Mouse (Mus musculus): Measurements from ENCODE around the gene Rabgap1l. TPM values are rescaled to one million over a fixed set of nuclear protein-coding genes. Genes with fewer than 3 reads are reported as not detected.
A peak's percentile ranks its signal among the peaks of the same experiment; 100 is the strongest.

Rabgap1l gene
- polyA plus RNA-seq, 1 experiment from 2014 or later = 41.7 TPM

DNA sequence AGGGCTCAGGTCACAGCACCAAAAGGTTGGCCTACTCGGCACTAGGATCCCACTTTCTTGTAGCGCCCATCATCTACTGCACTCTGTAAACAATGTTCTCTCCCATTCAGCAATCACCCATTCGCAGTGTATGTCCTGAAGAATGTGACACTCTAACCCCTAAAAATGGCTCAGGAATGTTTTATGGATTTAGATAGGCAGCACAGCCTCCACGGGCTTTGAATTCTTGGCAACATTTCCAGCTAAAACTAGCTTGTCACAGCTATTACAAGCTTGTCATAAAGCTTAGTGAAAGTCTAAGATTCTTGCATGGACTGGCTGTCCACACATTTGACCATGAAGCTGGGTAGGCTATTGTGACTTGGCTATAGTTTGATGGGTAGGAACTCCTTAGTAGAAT, 274.5 kb downstream of the Rabgap1l start:
- WGBS = 80% methylated on average over 4 of the region's 4 CpGs

DNA sequence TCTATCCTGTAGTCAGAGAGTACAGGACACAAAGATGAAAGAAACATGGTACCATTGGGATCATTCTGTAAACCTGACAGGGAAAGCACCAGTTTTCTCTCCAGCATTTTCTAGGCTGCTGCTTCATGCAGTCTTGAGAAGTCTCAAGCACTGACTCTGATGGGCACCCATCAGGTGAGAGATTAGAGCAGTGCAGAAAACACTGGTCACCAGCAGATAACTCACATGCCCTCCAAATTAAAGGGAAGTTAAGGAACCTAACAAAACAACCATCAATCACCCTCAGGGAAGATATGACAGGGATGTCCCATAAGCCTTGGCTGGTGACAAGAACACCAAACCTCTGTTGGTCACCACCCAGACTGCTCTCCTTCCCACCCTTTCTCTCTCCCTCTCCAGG, 285.2 kb downstream of the Rabgap1l start:
- ATAC-seq (ENCODE audit: low FRiP score) (no peak), DNase-seq (ENCODE audit: low spot score) (no peak)
- H3K4me1 ChIP-seq (replicated peaks; ENCODE audit: control insufficient read depth, insufficient read depth, low read length) = no peaks in the 10 kb centered on the region
- no peak overlapping the region for H3K9ac ChIP-seq
- H3K27ac ChIP-seq = no peak overlapping the region
- H3K4me2 ChIP-seq (replicated peaks) = no peak overlapping the region
- no peak overlapping the region for H3K4me3 ChIP-seq (replicated peaks; ENCODE audit: low read length)
- no peaks in the 10 kb centered on the region for H3K27me3 ChIP-seq (ENCODE audit: control insufficient read depth, insufficient read depth, low read length)
- no peaks in the 10 kb centered on the region for H3K36me3 ChIP-seq (replicated peaks; ENCODE audit: control insufficient read depth, insufficient read depth)
- H3K9me3 ChIP-seq (ENCODE audit: control insufficient read depth, low read length) = no peaks in the 10 kb centered on the region

More for the DNA sequence above, 274.5 kb downstream of the Rabgap1l start:
- ATAC-seq (ENCODE audit: low FRiP score) = no peak
- Histone ChIP-seq H3K4me3 (replicated peaks; ENCODE audit: low read length) (no peak overlapping the region), H3K4me1 (replicated peaks; ENCODE audit: control insufficient read depth, insufficient read depth, low read length) (no peaks in the 10 kb centered on the region), H3K27me3 (ENCODE audit: control insufficient read depth, insufficient read depth, low read length) (no peaks in the 10 kb centered on the region), H3K9ac (no peak overlapping the region), H3K9me3 (ENCODE audit: control insufficient read depth, low read length) (no peaks in the 10 kb centered on the region), H3K36me3 (replicated peaks; ENCODE audit: control insufficient read depth, insufficient read depth) (no peaks in the 10 kb centered on the region), H3K4me2 (replicated peaks) (no peak overlapping the region), H3K27ac (no peak overlapping the region)
- DNase-seq (ENCODE audit: low spot score) = no peak

DNA sequence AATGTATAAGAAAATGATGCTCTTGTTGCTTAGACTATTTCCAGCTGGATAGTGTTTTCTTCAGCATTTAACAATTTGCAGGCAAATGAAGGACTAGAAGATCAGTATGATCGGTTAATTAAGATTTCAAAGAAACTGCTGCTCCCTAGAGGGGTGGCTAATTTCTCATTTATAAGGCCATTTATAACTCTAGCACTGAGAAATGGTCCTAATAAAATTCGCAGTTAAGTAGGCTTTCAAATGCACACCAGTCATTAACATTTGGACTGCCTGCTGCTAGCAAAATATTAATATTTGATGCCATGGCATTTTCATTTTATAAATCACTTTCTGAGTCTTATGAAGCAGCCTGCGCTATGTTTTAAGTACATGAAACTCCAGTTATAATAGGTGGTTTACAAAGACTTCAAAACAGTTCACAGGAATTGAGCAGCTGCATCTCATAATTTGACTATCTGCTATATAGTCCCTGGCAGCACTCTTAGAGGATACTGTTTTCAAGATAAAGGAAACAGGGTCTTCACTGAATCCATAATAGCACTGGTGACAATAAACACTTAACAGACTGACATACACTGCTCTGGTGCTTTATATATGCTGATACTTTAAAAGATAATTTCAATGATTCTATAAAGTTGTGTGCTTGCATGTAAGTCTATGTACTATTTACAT, 296.0 kb downstream of the Rabgap1l start:
- DNase-seq (ENCODE audit: low spot score) (peak; percentile 43), ATAC-seq (ENCODE audit: low FRiP score) (peak; percentile 40; the same call in 1 of the 2 replicates)
- H3K4me2 ChIP-seq (replicated peaks) = no peak overlapping the region
- no peak overlapping the region for H3K9ac ChIP-seq
- no peak overlapping the region for H3K27ac ChIP-seq
- H3K4me3 ChIP-seq (replicated peaks; ENCODE audit: low read length) = no peak overlapping the region
- no peaks in the 10 kb centered on the region for H3K27me3 ChIP-seq (ENCODE audit: control insufficient read depth, insufficient read depth, low read length)
- H3K9me3 ChIP-seq (ENCODE audit: control insufficient read depth, low read length) = no peaks in the 10 kb centered on the region
- WGBS = 55% methylated on average over 3 of the region's 3 CpGs
- no peaks in the 10 kb centered on the region for H3K36me3 ChIP-seq (replicated peaks; ENCODE audit: control insufficient read depth, insufficient read depth)
- no peaks in the 10 kb centered on the region for H3K4me1 ChIP-seq (replicated peaks; ENCODE audit: control insufficient read depth, insufficient read depth, low read length)

DNA sequence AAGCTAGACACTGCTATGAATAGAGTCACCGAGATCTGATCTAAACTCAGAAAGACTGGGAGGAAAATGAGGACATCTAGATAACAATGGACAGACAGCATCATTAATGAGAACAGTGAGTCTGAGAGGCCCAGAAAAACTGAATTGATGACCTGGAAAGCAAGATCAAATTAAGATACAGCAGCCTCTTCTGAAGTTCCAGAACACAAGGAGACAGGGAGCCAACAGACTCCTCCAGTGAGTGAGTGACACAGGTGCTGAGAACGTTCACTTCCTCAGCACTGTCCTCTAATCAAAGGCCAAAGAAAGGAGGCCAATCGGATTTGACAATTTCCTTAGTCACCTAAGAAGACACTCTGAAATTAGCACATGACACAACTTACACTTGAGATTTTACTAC, 307.3 kb downstream of the Rabgap1l start:
- H3K27me3 ChIP-seq (ENCODE audit: control insufficient read depth, insufficient read depth, low read length) = no peaks in the 10 kb centered on the region
- no peak for ATAC-seq (ENCODE audit: low FRiP score)
- H3K9ac ChIP-seq = no peak overlapping the region
- H3K4me2 ChIP-seq (replicated peaks) = no peak overlapping the region
- no peak for DNase-seq (ENCODE audit: low spot score)
- H3K9me3 ChIP-seq (ENCODE audit: control insufficient read depth, low read length) = no peaks in the 10 kb centered on the region
- no peaks in the 10 kb centered on the region for H3K4me1 ChIP-seq (replicated peaks; ENCODE audit: control insufficient read depth, insufficient read depth, low read length)
- H3K4me3 ChIP-seq (replicated peaks; ENCODE audit: low read length) = no peak overlapping the region
- 61% methylated on average over 3 of the region's 3 CpGs for WGBS
- H3K36me3 ChIP-seq (replicated peaks; ENCODE audit: control insufficient read depth, insufficient read depth) = no peaks in the 10 kb centered on the region
- H3K27ac ChIP-seq = no peak overlapping the region

DNA sequence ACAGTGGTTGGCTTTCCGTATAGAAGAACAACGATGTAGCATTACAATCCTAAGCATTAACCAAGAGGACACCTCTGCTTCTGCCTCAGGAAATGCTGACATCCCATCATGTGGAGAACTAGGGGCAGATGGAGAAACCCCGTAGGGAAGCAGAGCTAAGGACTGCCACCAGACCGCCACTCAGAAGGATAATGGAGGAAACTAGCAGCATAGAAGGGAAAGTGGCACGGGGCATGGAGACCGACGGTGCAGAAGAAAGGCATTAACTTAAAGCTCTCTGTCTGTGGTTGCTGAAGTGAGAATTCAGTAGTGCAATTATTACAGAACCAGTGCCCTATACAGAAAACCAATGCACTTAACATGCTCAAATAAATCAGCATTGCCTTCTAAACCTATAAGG, 308.0 kb downstream of the Rabgap1l start:
- DNase-seq (ENCODE audit: low spot score) = no peak

DNA sequence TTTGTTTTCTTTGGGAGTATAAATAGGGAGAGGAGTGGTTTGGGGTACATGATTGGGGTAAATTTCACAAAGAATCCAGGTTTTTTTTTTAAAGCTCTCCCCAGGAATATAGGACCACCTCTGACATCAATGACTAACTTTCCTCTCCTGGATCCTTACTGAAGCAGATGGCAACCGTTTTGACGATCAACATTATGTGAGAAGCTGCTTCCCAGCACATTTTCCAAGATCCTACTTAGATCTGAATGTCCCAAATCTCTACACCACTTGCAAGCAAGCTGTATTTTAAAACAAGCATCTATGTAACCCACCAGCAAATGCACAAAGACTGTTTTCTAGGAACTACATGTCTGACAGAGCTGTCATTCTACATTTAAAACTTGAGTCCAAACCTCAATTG, 311.4 kb downstream of the Rabgap1l start:
- Histone ChIP-seq H3K4me2 (replicated peaks) (no peak overlapping the region), H3K9me3 (ENCODE audit: control insufficient read depth, low read length) (no peaks in the 10 kb centered on the region), H3K36me3 (replicated peaks; ENCODE audit: control insufficient read depth, insufficient read depth) (no peaks in the 10 kb centered on the region), H3K4me1 (replicated peaks; ENCODE audit: control insufficient read depth, insufficient read depth, low read length) (no peaks in the 10 kb centered on the region), H3K27me3 (ENCODE audit: control insufficient read depth, insufficient read depth, low read length) (no peaks in the 10 kb centered on the region), H3K9ac (no peak overlapping the region), H3K4me3 (replicated peaks; ENCODE audit: low read length) (no peak overlapping the region), H3K27ac (no peak overlapping the region)
- 93% methylated on average over 2 of the region's 2 CpGs for WGBS
- no peak for ATAC-seq (ENCODE audit: low FRiP score)
- no peak for DNase-seq (ENCODE audit: low spot score)

More for the DNA sequence above, 308.0 kb downstream of the Rabgap1l start:
- H3K27ac ChIP-seq = no peak overlapping the region
- H3K27me3 ChIP-seq (ENCODE audit: control insufficient read depth, insufficient read depth, low read length) = no peaks in the 10 kb centered on the region
- H3K9me3 ChIP-seq (ENCODE audit: control insufficient read depth, low read length) = no peaks in the 10 kb centered on the region
- no peak overlapping the region for H3K4me3 ChIP-seq (replicated peaks; ENCODE audit: low read length)
- 63% methylated on average over 7 of the region's 7 CpGs for WGBS
- H3K4me2 ChIP-seq (replicated peaks) = no peak overlapping the region
- no peak for ATAC-seq (ENCODE audit: low FRiP score)
- no peaks in the 10 kb centered on the region for H3K4me1 ChIP-seq (replicated peaks; ENCODE audit: control insufficient read depth, insufficient read depth, low read length)
- no peak overlapping the region for H3K9ac ChIP-seq
- H3K36me3 ChIP-seq (replicated peaks; ENCODE audit: control insufficient read depth, insufficient read depth) = no peaks in the 10 kb centered on the region

DNA sequence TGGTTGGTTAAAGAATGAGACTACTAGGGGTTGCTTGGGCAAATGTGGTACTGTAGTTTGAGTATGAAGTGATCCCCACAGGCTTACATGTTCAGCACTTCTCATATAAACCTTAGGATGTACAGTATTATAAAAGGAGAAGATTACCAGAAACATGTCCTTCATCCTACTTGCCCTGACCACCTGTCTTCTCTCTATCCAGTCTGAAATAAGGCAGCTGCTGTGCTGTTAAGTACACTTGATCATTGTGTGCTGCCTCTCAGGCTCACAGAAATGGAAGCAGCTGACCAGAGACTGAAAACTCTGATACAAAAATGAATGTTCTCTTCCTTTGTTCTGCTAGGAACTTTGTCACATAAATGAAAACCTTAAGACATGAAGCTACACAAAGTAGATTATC, 325.6 kb downstream of the Rabgap1l start:
- no peak overlapping the region for H3K4me2 ChIP-seq (replicated peaks)
- no peak for DNase-seq (ENCODE audit: low spot score)
- H3K9me3 ChIP-seq (ENCODE audit: control insufficient read depth, low read length) = no peaks in the 10 kb centered on the region
- no peak overlapping the region for H3K27ac ChIP-seq
- H3K36me3 ChIP-seq (replicated peaks; ENCODE audit: control insufficient read depth, insufficient read depth) = no peaks in the 10 kb centered on the region
- no peak overlapping the region for H3K4me3 ChIP-seq (replicated peaks; ENCODE audit: low read length)
- H3K27me3 ChIP-seq (ENCODE audit: control insufficient read depth, insufficient read depth, low read length) = no peaks in the 10 kb centered on the region
- no peak overlapping the region for H3K9ac ChIP-seq
- no peak for ATAC-seq (ENCODE audit: low FRiP score)
- H3K4me1 ChIP-seq (replicated peaks; ENCODE audit: control insufficient read depth, insufficient read depth, low read length) = no peaks in the 10 kb centered on the region

DNA sequence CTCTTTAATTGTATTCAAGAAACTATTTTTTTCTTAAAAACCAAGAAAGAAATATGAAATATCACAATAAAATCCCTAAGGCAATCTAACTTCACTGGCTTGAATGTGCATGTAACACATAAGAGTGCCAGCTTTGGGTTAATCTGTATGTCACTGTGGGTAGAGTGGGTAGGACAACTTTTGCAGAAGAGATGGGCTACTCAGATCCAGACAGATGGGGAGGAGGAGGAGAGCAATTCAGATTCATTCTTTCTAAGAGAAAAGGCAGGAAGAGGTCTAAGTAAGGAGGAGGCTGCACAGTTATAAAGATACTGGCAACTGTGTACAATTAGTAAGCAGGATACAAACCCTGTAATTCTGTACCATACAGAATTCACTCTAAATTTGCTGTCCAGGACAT, 327.8 kb downstream of the Rabgap1l start:
- no peak overlapping the region for H3K4me3 ChIP-seq (replicated peaks; ENCODE audit: low read length)
- no peak for DNase-seq (ENCODE audit: low spot score)
- ATAC-seq (ENCODE audit: low FRiP score) = no peak

DNA sequence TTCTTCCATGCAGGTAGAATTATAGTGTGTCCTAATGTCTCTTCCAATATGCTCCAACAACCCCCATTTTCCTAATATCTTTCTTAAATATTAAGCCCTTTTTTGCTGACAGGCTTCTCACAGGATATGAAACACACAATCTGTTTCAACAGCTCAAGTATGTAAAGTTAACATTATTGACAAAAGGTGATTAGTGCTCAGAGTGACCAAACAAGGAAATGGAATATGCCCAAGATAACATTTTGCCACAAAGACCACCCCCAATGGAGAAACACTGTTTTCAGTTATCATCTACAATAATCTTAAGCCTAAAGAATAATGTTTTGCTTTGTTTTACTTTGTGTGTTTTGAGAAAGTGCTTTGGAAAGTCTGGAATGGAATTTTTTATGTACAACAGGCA, 328.9 kb downstream of the Rabgap1l start:
- DNase-seq (ENCODE audit: low spot score) (no peak), ATAC-seq (ENCODE audit: low FRiP score) (no peak)
- Histone ChIP-seq H3K27me3 (ENCODE audit: control insufficient read depth, insufficient read depth, low read length) (no peaks in the 10 kb centered on the region), H3K36me3 (replicated peaks; ENCODE audit: control insufficient read depth, insufficient read depth) (no peaks in the 10 kb centered on the region), H3K4me3 (replicated peaks; ENCODE audit: low read length) (no peak overlapping the region), H3K4me2 (replicated peaks) (no peak overlapping the region), H3K27ac (no peak overlapping the region), H3K4me1 (replicated peaks; ENCODE audit: control insufficient read depth, insufficient read depth, low read length) (no peaks in the 10 kb centered on the region), H3K9ac (no peak overlapping the region), H3K9me3 (ENCODE audit: control insufficient read depth, low read length) (no peaks in the 10 kb centered on the region)

More for the DNA sequence above, 327.8 kb downstream of the Rabgap1l start:
- no peaks in the 10 kb centered on the region for H3K36me3 ChIP-seq (replicated peaks; ENCODE audit: control insufficient read depth, insufficient read depth)
- no peaks in the 10 kb centered on the region for H3K27me3 ChIP-seq (ENCODE audit: control insufficient read depth, insufficient read depth, low read length)
- no peak overlapping the region for H3K27ac ChIP-seq
- no peaks in the 10 kb centered on the region for H3K9me3 ChIP-seq (ENCODE audit: control insufficient read depth, low read length)
- no peak overlapping the region for H3K4me2 ChIP-seq (replicated peaks)
- H3K4me1 ChIP-seq (replicated peaks; ENCODE audit: control insufficient read depth, insufficient read depth, low read length) = no peaks in the 10 kb centered on the region
- H3K9ac ChIP-seq = no peak overlapping the region

DNA sequence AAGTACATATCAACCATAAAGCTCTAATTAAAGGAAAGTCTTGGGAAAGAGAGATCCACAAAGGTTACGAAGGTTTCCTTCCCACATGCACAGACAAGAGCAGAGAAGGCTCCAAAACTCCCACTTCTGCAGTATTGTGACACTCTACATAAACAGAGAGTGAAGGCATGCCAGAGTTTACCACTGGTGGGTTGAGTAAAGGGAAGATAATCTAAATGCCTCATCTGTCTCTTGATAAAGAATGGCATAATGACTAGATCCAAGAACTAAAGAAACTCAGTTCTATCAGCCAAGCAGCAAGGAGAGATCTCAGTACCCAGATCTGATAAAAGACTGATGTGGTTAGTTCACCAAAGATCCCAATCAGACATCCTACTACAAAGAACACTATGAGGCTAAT, 332.7 kb downstream of the Rabgap1l start:
- ATAC-seq (ENCODE audit: low FRiP score) (no peak), DNase-seq (ENCODE audit: low spot score) (no peak)
- Histone ChIP-seq H3K27me3 (ENCODE audit: control insufficient read depth, insufficient read depth, low read length) (no peaks in the 10 kb centered on the region), H3K9ac (no peak overlapping the region), H3K4me1 (replicated peaks; ENCODE audit: control insufficient read depth, insufficient read depth, low read length) (no peaks in the 10 kb centered on the region), H3K27ac (no peak overlapping the region), H3K36me3 (replicated peaks; ENCODE audit: control insufficient read depth, insufficient read depth) (no peaks in the 10 kb centered on the region), H3K9me3 (ENCODE audit: control insufficient read depth, low read length) (no peaks in the 10 kb centered on the region), H3K4me2 (replicated peaks) (no peak overlapping the region), H3K4me3 (replicated peaks; ENCODE audit: low read length) (no peak overlapping the region)
- 89% methylated on average over 1 of the region's 1 CpGs for WGBS

Measured in hindbrain, embryonic 14.5 days (tissue).